Mouse (Mus musculus): ENCODE data around the gene Gm10486. TPM values are rescaled to one million over a fixed set of nuclear protein-coding genes. Genes with fewer than 3 reads are reported as not detected.
"Not testable (repeated sequence)": the region's sequence is repeated elsewhere in the genome, so short reads cannot be mapped to it uniquely, and the experiment has no call there.

The Gm10486 gene
- polyA plus RNA-seq (2012; rRNA removed), result not detected in 2 replicates

GRCm38 (mm10) chrX:35067084-35067483 lies at the start of gene Gm10486:
Gene Gm10486, plus strand, starts transcription at chrX:35067384.
- not testable (repeated sequence) for H3K4me3 ChIP-seq (ENCODE audit: control insufficient read depth, insufficient read depth, low read length); H3K4me1 ChIP-seq (replicated peaks; ENCODE audit: control insufficient read depth, insufficient read depth, low read length); H3K36me3 ChIP-seq (ENCODE audit: control insufficient read depth, insufficient read depth, low read length); H3K27me3 ChIP-seq (ENCODE audit: control insufficient read depth, insufficient read depth, low read length); DNase-seq; H3K27ac ChIP-seq (ENCODE audit: control insufficient read depth, insufficient read depth, low read length)
- whole genome bisulfite sequencing, result no CpG with 5 or more reads among the region's 6 CpGs

Data from thymus, adult 2 months (tissue).